ENCODE assay signal across 12 mouse cellular contexts in genomic region chr1:34665512-34665854, GRCm38 (mm10).
A peak's percentile ranks its signal among the peaks of the same experiment; 100 is the strongest.
DNase-seq lines count a peak whose midpoint lies in the region; ATAC-seq and TF ChIP-seq lines count a peak whose summit lies in the region.
"Had no signal": no experiment of that assay in that cellular context is flagged by ENCODE, and none has a peak within 500 bp of the region (broad histone marks: within the 10 kb centered on the region; RNA-seq: fewer than 3 reads in every experiment).

No protein-coding gene starts in this region.

- no peaks in the 10 kb centered on the region for H3K36me3 ChIP-seq in forebrain, postnatal 0 days (ENCODE audit: insufficient read depth)
- H3K36me3 ChIP-seq in midbrain, embryonic 11.5 days (ENCODE audit: control insufficient read depth, insufficient read depth, low read length): no peaks in the 10 kb centered on the region
- no peaks in the 10 kb centered on the region for H3K36me3 ChIP-seq in neural tube, embryonic 15.5 days

- 34% methylated on average over 5 of the region's 5 CpGs for WGBS in forebrain, postnatal 0 days
- WGBS in midbrain, embryonic 11.5 days: 79% methylated on average over 5 of the region's 5 CpGs
- 41% methylated on average over 5 of the region's 5 CpGs for WGBS in neural tube, embryonic 15.5 days

- DNase-seq in left cerebral cortex, adult 2 months (ENCODE audit: extremely low spot score in 1 of 2, low spot score in 2 of 2): no peak
- DNase-seq in left cerebral cortex, postnatal 25 days (ENCODE audit: low spot score in 2 of 2): no peak
- no peak for DNase-seq in forebrain, postnatal 0 days
- DNase-seq in midbrain, embryonic 11.5 days (ENCODE audit: low spot score, missing footprints): no peak
- DNase-seq in testis, postnatal 10 days (ENCODE audit: low spot score): no peak
- DNase-seq in yolk sac, embryonic 10.5 days (ENCODE audit: low spot score): no peak
- DNase-seq in urinary bladder, adult 18-20 months (ENCODE audit: low spot score in 2 of 2): no peak
- DNase-seq: thymus, adult 18-20 months had no signal

- intact Hi-C loops in left cerebral cortex, adult 2 months (cut with DNase I): loop anchor here (2.0 kb wide), 1 partner anchor 35 kb away; no protein-coding TSS in a partner anchor
- intact Hi-C loops in left cerebral cortex, postnatal 25 days (cut with DNase I): no loop called here

- no peak overlapping the region for H3K4me2 ChIP-seq in forebrain, postnatal 0 days (ENCODE audit: low read depth)
- H3K4me2 ChIP-seq in midbrain, embryonic 11.5 days: no peak overlapping the region
- no peak overlapping the region for H3K4me2 ChIP-seq in neural tube, embryonic 15.5 days
- H3K4me2 ChIP-seq: liver, embryonic 11.5 days had no signal

- no peaks in the 10 kb centered on the region for H3K27me3 ChIP-seq in forebrain, postnatal 0 days (ENCODE audit: insufficient read depth, low read length)
- no peaks in the 10 kb centered on the region for H3K27me3 ChIP-seq in midbrain, embryonic 11.5 days (ENCODE audit: control insufficient read depth, insufficient read depth, low read length)
- no peaks in the 10 kb centered on the region for H3K27me3 ChIP-seq in neural tube, embryonic 15.5 days (replicated peaks)

- peak; percentile 3; the same call in 1 of the 2 replicates for ATAC-seq in forebrain, postnatal 0 days
- ATAC-seq in midbrain, embryonic 11.5 days (ENCODE audit: low FRiP score): peak; percentile 53
- no peak for ATAC-seq in neural tube, embryonic 15.5 days (ENCODE audit: low FRiP score)
- ATAC-seq: CD4-positive, CD25-positive, alpha-beta regulatory T cell, adult 4 months had no signal

- H3K9ac ChIP-seq in forebrain, postnatal 0 days: no peak overlapping the region
- H3K9ac ChIP-seq in midbrain, embryonic 11.5 days (ENCODE audit: low read length): no peak overlapping the region
- H3K9ac ChIP-seq in neural tube, embryonic 15.5 days (replicated peaks): no peak overlapping the region

- H3K9me3 ChIP-seq in forebrain, postnatal 0 days (ENCODE audit: low read length): no peaks in the 10 kb centered on the region
- H3K9me3 ChIP-seq in midbrain, embryonic 11.5 days (ENCODE audit: control insufficient read depth, low read length): no peaks in the 10 kb centered on the region
- no peaks in the 10 kb centered on the region for H3K9me3 ChIP-seq in neural tube, embryonic 15.5 days (replicated peaks)

- 0 out of 2 replicates have a peak overlapping the region, but pooled peaks have one; percentile 44 for H3K27ac ChIP-seq in left cerebral cortex, adult 2 months
- H3K27ac ChIP-seq in forebrain, postnatal 0 days (ENCODE audit: low read depth, low read length): peak overlapping the region; percentile 41
- peak overlapping the region; percentile 76 for H3K27ac ChIP-seq in midbrain, embryonic 11.5 days (ENCODE audit: low read depth, low read length)
- H3K27ac ChIP-seq in neural tube, embryonic 15.5 days (replicated peaks): peak overlapping the region; percentile 83

- no peaks in the 10 kb centered on the region for H3K4me1 ChIP-seq in forebrain, postnatal 0 days (ENCODE audit: insufficient read depth)
- peaks cover 18% of the 10 kb centered on the region for H3K4me1 ChIP-seq in midbrain, embryonic 11.5 days (ENCODE audit: control insufficient read depth, insufficient read depth, low read length)
- H3K4me1 ChIP-seq in neural tube, embryonic 15.5 days: peaks cover 14% of the 10 kb centered on the region
- H3K4me1 ChIP-seq: megakaryocyte, embryonic 14.5 days had no signal

- no peak for TF ChIP-seq CTCF in left cerebral cortex, adult 2 months (IDR thresholded peaks at IDR 0.05)
- TF ChIP-seq CTCF in forebrain, postnatal 0 days (IDR thresholded peaks at IDR 0.05; ENCODE audit: low read depth): no peak

- H3K4me3 ChIP-seq in left cerebral cortex, adult 2 months: no peak overlapping the region
- no peak overlapping the region for H3K4me3 ChIP-seq in forebrain, postnatal 0 days (ENCODE audit: low read depth, low read length)
- no peak overlapping the region for H3K4me3 ChIP-seq in midbrain, embryonic 11.5 days (ENCODE audit: low read depth, low read length)
- H3K4me3 ChIP-seq in neural tube, embryonic 15.5 days (replicated peaks): no peak overlapping the region
- H3K4me3 ChIP-seq: megakaryocyte, embryonic 14.5 days had no signal
